Mouse (Mus musculus) intestine, postnatal 0 days (tissue): ENCODE measurements at regions not wholly inside any gene's neighbourhood (a gene's known extent, or its start where the extent isn't known, plus 50 kb on each side); places are given as distances from the start of the nearest gene placed in this dataset.

Experiments
- ATAC-seq: fragments of 200-750 bp; cut with Nextera tagmentation; 2 replicates; pipeline ENCODE4 v1.8.0; 2017; ENCODE audit warnings: mild to moderate bottlenecking, moderate TSS enrichment, moderate library complexity
- H3K27ac ChIP-seq: fragments of 300-500 bp; sonication (generic); 2 replicates; pipeline ENCODE4 v1.5.1; 2014; ENCODE audit warnings: mild to moderate bottlenecking, low read depth, low read length, moderate library complexity
- H3K27me3 ChIP-seq: fragments of 300-500 bp; sonication (generic); replicated peaks from 2 replicates; pipeline ENCODE4 v1.6.1; 2014; ENCODE audit warnings: low read length, mixed read lengths; ENCODE audit not compliant: control insufficient read depth, insufficient read depth
- H3K36me3 ChIP-seq: fragments of 300-500 bp; sonication (generic); 2 replicates; pipeline ENCODE4 v1.6.1; 2014; ENCODE audit warnings: mild to moderate bottlenecking, moderate library complexity; ENCODE audit not compliant: control insufficient read depth, insufficient read depth
- H3K4me1 ChIP-seq: fragments of 300-500 bp; sonication (generic); replicated peaks from 2 replicates; pipeline ENCODE4 v1.6.1; 2014; ENCODE audit warnings: antibody characterized with exemption, low read length, mixed read lengths; ENCODE audit not compliant: control insufficient read depth, insufficient read depth
- H3K4me2 ChIP-seq: fragments of 300-500 bp; sonication (generic); replicated peaks from 2 replicates; pipeline ENCODE4 v1.6.1; 2014; ENCODE audit warnings: low read depth, mild to moderate bottlenecking, moderate library complexity
- H3K4me3 ChIP-seq: fragments of 300-500 bp; sonication (generic); 2 replicates; pipeline ENCODE4 v1.5.1; 2014; ENCODE audit warnings: low read depth, low read length
- H3K9ac ChIP-seq: fragments of 300-500 bp; sonication (generic); 2 replicates; pipeline ENCODE4 v1.6.1; 2014; ENCODE audit warnings: mild to moderate bottlenecking, low read depth, low read length
- H3K9me3 ChIP-seq: fragments of 300-500 bp; sonication (generic); 2 replicates; pipeline ENCODE4 v1.6.1; 2016; ENCODE audit warnings: mixed run types; ENCODE audit not compliant: control insufficient read depth
- CTCF ChIP-seq: sonication (generic); IDR thresholded peaks from 2 replicates; pipeline ENCODE4 v1.5.1; 2016; ENCODE audit warnings: low read depth, mild to moderate bottlenecking, control low read depth, antibody characterized with exemption, moderate library complexity
- WGBS: fragments of 180-500 bp; shearing (Covaris S2); extraction: QIAGEN DNeasy Blood & Tissue Kit; methylation state at CpG from one replicate; pipeline ENCODE4 v1.1.7; 2014; 5-methylcytosine and 5-hydroxymethylcytosine counted together

DNA sequence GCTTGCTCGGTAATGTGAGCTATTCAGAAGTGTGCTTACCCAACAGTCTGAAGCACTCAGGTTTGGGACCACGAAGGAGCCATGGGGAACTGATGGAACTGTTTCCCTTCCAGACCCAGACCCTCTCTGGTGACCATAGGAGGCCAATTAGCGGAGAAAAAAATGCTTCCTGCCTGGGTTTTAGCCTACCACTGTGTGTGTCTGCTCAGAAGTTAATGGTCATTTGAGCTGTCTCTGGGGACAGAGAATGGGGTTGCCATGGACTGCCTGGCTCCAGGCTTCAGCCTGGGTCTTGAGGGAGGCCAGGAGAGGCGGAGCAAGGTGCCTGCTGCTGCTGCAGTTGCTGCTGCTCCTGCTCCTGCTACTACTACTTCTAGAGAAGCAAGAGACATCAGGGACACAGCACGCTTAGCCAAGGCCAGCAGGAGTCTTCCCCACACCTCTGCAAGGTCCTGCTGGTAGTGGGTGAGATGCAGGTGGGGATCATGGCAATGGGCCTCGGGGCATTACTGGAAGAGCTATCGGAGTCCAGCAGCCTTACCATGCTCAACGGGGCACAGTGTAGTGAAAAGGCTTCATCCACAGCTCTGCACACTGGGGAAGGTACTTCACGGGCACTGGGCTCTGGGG lies 141.2 kb upstream of the Pja1 start:
- Histone ChIP-seq H3K27me3 (no peaks in the 10 kb centered on the region), H3K4me2 (no peak overlapping the region), H3K9ac (no peak overlapping the region), H3K27ac (no peak overlapping the region), H3K9me3 (no peaks in the 10 kb centered on the region), H3K4me3 (no peak overlapping the region), H3K36me3 (no peaks in the 10 kb centered on the region), H3K4me1 (no peaks in the 10 kb centered on the region)
- WGBS = 76% methylated on average over 9 of the region's 9 CpGs
- no peak for ATAC-seq
- no peak for TF ChIP-seq CTCF

GRCm38 (mm10) chrX:99610096-99610495 lies 139.0 kb upstream of the Pja1 start:
- no peaks in the 10 kb centered on the region for H3K36me3 ChIP-seq
- no peak overlapping the region for H3K27ac ChIP-seq
- 0 out of 2 replicates have a peak, but pooled peaks cover 3% of the 10 kb centered on the region for H3K27me3 ChIP-seq
- H3K9ac ChIP-seq = no peak overlapping the region
- no peaks in the 10 kb centered on the region for H3K9me3 ChIP-seq
- no peaks in the 10 kb centered on the region for H3K4me1 ChIP-seq
- WGBS = 76% methylated on average over 5 of the region's 5 CpGs
- no peak for ATAC-seq
- H3K4me2 ChIP-seq = no peak overlapping the region
- no peak for TF ChIP-seq CTCF
- H3K4me3 ChIP-seq = no peak overlapping the region

GRCm38 (mm10) chrX:99609591-99609990 lies 138.5 kb upstream of the Pja1 start:
- H3K4me1 ChIP-seq = no peaks in the 10 kb centered on the region
- H3K4me2 ChIP-seq = no peak overlapping the region
- H3K4me3 ChIP-seq = no peak overlapping the region
- H3K9ac ChIP-seq = no peak overlapping the region
- 74% methylated on average over 2 of the region's 2 CpGs for WGBS
- H3K27ac ChIP-seq = no peak overlapping the region
- no peak for TF ChIP-seq CTCF
- 0 out of 2 replicates have a peak, but pooled peaks cover 3% of the 10 kb centered on the region for H3K27me3 ChIP-seq
- no peaks in the 10 kb centered on the region for H3K36me3 ChIP-seq
- ATAC-seq = no peak
- no peaks in the 10 kb centered on the region for H3K9me3 ChIP-seq

DNA sequence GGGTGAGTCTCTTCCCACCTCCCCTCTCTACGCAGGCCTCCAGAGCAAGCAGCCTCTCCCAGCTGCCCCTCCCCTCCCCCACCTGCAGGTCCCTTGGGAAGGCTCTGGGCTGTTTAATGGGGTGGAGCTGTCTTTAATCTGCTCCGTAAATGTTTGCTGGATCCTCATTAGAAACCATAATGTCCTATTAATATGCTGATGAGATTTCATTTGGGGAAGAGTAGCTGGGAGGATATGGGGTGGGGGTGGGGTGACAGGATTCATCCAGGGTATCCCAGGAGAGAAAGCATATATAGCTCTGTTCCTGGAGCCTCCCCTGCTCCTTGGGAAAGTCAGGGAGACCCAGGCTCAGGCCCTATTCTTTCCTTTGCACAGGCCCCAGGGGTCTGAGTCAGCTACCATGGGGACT lies 137.2 kb upstream of the Pja1 start:
- Histone ChIP-seq H3K27ac (no peak overlapping the region), H3K4me2 (no peak overlapping the region), H3K36me3 (no peaks in the 10 kb centered on the region), H3K27me3 (0 out of 2 replicates have a peak, but pooled peaks cover 3% of the 10 kb centered on the region), H3K9ac (no peak overlapping the region), H3K4me3 (no peak overlapping the region), H3K4me1 (no peaks in the 10 kb centered on the region), H3K9me3 (no peaks in the 10 kb centered on the region)
- no peak for TF ChIP-seq CTCF
- no peak for ATAC-seq
- WGBS = 51% methylated on average over 2 of the region's 2 CpGs

- H3K4me2 ChIP-seq = no peak overlapping the region
- WGBS = 49% methylated on average over 10 of the region's 10 CpGs
These were observed 134.2 kb upstream of the Pja1 start for GRCm38 (mm10) chrX:99605084-99605824.

DNA sequence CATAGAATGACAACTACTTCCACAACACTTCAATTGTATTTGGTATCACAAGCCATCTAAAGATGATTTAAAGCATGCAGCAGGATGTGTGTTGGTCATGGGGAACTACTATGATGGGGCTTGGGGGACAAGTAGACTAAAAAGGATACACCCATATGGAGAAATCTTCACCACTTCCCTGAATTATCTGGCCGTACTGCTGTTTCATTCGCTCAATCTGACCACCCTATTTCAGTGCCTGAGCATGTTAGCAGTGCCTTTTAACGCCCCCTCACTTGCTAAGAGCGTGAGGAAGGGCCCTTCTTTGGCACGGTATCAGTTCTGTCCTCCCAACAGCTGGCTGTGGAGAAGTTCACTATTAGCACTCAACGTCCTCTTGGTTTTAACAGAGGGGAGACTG lies 132.6 kb upstream of the Pja1 start:
- 0 out of 2 replicates have a peak, but pooled peaks cover 3% of the 10 kb centered on the region for H3K27me3 ChIP-seq
- H3K36me3 ChIP-seq = no peaks in the 10 kb centered on the region
- no peak overlapping the region for H3K4me3 ChIP-seq
- no peaks in the 10 kb centered on the region for H3K4me1 ChIP-seq
- ATAC-seq = no peak
- WGBS = 73% methylated on average over 6 of the region's 6 CpGs
- no peaks in the 10 kb centered on the region for H3K9me3 ChIP-seq
- H3K4me2 ChIP-seq = no peak overlapping the region
- no peak overlapping the region for H3K9ac ChIP-seq
- TF ChIP-seq CTCF = no peak
- H3K27ac ChIP-seq = no peak overlapping the region

More at GRCm38 (mm10) chrX:99605084-99605824, 134.2 kb upstream of the Pja1 start:
- Histone ChIP-seq H3K9me3 (no peaks in the 10 kb centered on the region), H3K4me1 (no peaks in the 10 kb centered on the region), H3K27me3 (0 out of 2 replicates have a peak, but pooled peaks cover 3% of the 10 kb centered on the region), H3K27ac (no peak overlapping the region), H3K4me3 (no peak overlapping the region), H3K36me3 (no peaks in the 10 kb centered on the region), H3K9ac (no peak overlapping the region)
- ATAC-seq = peak; percentile 86
- TF ChIP-seq CTCF = no peak
